Mouse (Mus musculus): ENCODE data around the gene Atf7. TPM values are rescaled to one million over a fixed set of nuclear protein-coding genes. Genes with fewer than 3 reads are reported as not detected.
"Not testable (repeated sequence)": the region's sequence is repeated elsewhere in the genome, so short reads cannot be mapped to it uniquely, and the experiment has no call there.

The Atf7 gene
- polyA plus RNA-seq, 1 experiment from 2014 or later, result 20.4 TPM

DNA sequence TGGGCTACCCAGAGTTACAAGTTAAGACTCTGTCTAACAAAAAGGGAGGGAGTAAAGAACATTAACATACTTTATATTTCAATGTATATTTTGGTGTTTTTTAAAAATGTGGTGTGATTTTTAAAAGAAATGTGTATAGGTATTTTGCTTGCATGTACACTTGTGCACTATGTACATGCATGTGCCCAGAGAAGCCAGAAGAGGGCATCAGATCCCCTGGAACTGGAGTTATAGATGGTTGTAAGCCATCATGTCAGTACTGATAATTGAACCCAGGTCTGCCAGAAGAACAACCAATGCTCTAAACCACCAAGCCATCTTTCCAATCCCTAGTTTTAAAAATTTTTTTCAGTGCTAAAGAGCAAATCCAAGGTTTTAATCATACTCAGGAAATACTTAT, 12.3 kb downstream of the Atf7 start:
- no peak overlapping the region for H3K4me3 ChIP-seq
- H3K27ac ChIP-seq, result no peak overlapping the region
- H3K9me3 ChIP-seq, result no peaks in the 10 kb centered on the region
- no peaks in the 10 kb centered on the region for H3K4me1 ChIP-seq (replicated peaks)
- no peaks in the 10 kb centered on the region for H3K36me3 ChIP-seq
- DNase-seq (ENCODE audit: low spot score), result no peak
- no peaks in the 10 kb centered on the region for H3K27me3 ChIP-seq (ENCODE audit: insufficient read depth, poor library complexity, severe bottlenecking)

- not testable (repeated sequence) for H3K4me3 ChIP-seq
These were observed 16.7 kb downstream of the Atf7 start for GRCm38 (mm10) chr15:102608586-102608985.

GRCm38 (mm10) chr15:102593996-102594656, 31.1 kb downstream of the Atf7 start:
- WGBS, result 86% methylated on average over 8 of the region's 8 CpGs
- no peak overlapping the region for H3K4me3 ChIP-seq

More at GRCm38 (mm10) chr15:102608586-102608985, 16.7 kb downstream of the Atf7 start:
- not testable (repeated sequence) for H3K9me3 ChIP-seq; DNase-seq (ENCODE audit: low spot score); H3K36me3 ChIP-seq; H3K4me1 ChIP-seq (replicated peaks); H3K27me3 ChIP-seq (ENCODE audit: insufficient read depth, poor library complexity, severe bottlenecking); H3K27ac ChIP-seq
- 82% methylated on average over 1 of the region's 1 CpGs for WGBS

DNA sequence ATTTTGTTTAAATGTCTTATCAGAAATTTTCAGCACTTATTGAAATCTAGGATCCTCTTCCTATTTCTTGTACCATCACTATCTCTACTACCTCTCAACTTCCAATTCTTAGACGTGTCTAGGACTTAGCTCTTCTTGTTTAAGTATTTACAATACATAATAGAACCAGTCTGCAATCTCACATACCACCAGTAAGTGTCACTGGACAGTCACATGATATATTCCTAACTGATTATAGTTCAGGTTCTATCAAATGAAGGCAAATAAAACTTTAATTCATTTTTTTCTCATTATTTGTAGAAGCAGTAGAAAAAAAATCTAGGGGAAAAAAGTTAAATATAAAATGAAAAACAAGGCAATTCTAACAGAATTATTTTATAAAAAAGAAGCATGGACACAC, 32.6 kb downstream of the Atf7 start:
- Histone ChIP-seq H3K4me3 (no peak overlapping the region), H3K36me3 (peaks cover 3% of the 10 kb centered on the region), H3K9me3 (no peaks in the 10 kb centered on the region), H3K27me3 (ENCODE audit: insufficient read depth, poor library complexity, severe bottlenecking) (no peaks in the 10 kb centered on the region), H3K27ac (no peak overlapping the region), H3K4me1 (replicated peaks) (no peaks in the 10 kb centered on the region)
- no peak for DNase-seq (ENCODE audit: low spot score)
- WGBS, result 74% methylated on average over 1 of the region's 1 CpGs

More at GRCm38 (mm10) chr15:102593996-102594656, 31.1 kb downstream of the Atf7 start:
- H3K36me3 ChIP-seq, result peaks cover 3% of the 10 kb centered on the region
- H3K4me1 ChIP-seq (replicated peaks), result no peaks in the 10 kb centered on the region
- no peaks in the 10 kb centered on the region for H3K9me3 ChIP-seq
- H3K27me3 ChIP-seq (ENCODE audit: insufficient read depth, poor library complexity, severe bottlenecking), result no peaks in the 10 kb centered on the region
- DNase-seq (ENCODE audit: low spot score), result no peak
- no peak overlapping the region for H3K27ac ChIP-seq

GRCm38 (mm10) chr15:102590567-102590966, 34.7 kb downstream of the Atf7 start:
- Histone ChIP-seq H3K27me3 (ENCODE audit: insufficient read depth, poor library complexity, severe bottlenecking) (no peaks in the 10 kb centered on the region), H3K4me1 (replicated peaks) (no peaks in the 10 kb centered on the region), H3K9me3 (no peaks in the 10 kb centered on the region), H3K36me3 (peaks cover 3% of the 10 kb centered on the region), H3K27ac (no peak overlapping the region), H3K4me3 (no peak overlapping the region)
- DNase-seq (ENCODE audit: low spot score), result no peak
- 91% methylated on average over 1 of the region's 1 CpGs for WGBS

DNA sequence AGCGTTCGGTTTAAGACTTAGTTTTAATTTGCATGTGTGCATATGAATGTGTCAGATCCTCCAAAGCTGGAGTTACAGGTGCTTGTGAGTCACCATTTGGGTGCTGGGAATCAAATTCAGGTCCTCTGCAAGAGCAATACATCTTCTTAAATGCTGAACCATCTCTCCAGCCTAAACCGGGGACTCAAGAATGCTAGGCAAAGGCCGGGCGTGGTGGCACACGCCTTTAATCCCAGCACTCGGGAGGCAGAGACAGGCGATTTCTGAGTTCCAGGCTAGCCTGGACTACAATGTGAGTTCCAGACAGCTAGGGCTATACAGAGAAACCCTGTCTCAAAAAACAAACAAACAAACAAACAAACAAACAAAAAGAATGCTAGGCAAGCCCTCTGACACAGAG, 35.4 kb downstream of the Atf7 start:
- Histone ChIP-seq H3K4me1 (replicated peaks) (no peaks in the 10 kb centered on the region), H3K27me3 (ENCODE audit: insufficient read depth, poor library complexity, severe bottlenecking) (no peaks in the 10 kb centered on the region), H3K9me3 (no peaks in the 10 kb centered on the region), H3K27ac (no peak overlapping the region), H3K36me3 (peaks cover 3% of the 10 kb centered on the region), H3K4me3 (no peak overlapping the region)
- DNase-seq (ENCODE audit: low spot score), result no peak
- WGBS, result 95% methylated on average over 8 of the region's 8 CpGs

DNA sequence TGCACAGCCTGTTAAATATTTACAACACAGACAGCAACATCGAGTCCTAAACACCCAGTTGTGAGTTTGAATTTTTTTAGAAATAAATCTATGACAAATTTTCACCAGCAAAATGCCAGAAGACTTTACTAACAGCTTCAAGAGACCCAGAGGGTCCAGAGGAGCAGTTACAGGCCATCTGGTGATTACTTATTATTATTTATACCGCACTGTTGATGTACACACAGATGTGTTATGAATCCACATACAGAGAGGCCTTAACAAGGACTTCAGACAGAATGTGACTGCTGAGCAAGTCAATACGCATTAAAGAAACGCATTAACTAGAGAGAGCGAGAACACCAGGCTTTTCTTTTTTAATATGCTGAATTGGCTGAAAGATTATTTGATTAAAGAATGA, 39.8 kb downstream of the Atf7 start:
- H3K4me3 ChIP-seq, result no peak overlapping the region
- no peaks in the 10 kb centered on the region for H3K27me3 ChIP-seq (ENCODE audit: insufficient read depth, poor library complexity, severe bottlenecking)
- H3K4me1 ChIP-seq (replicated peaks), result 0 out of 2 replicates have a peak, but pooled peaks cover 9% of the 10 kb centered on the region
- 91% methylated on average over 5 of the region's 5 CpGs for WGBS
- no peak for DNase-seq (ENCODE audit: low spot score)
- H3K9me3 ChIP-seq, result no peaks in the 10 kb centered on the region
- H3K27ac ChIP-seq, result no peak overlapping the region
- H3K36me3 ChIP-seq, result peaks cover 3% of the 10 kb centered on the region

GRCm38 (mm10) chr15:102583708-102584383, 41.4 kb downstream of the Atf7 start:
- Histone ChIP-seq H3K36me3 (no peaks in the 10 kb centered on the region), H3K27me3 (ENCODE audit: insufficient read depth, poor library complexity, severe bottlenecking) (no peaks in the 10 kb centered on the region), H3K4me3 (no peak overlapping the region), H3K27ac (no peak overlapping the region), H3K9me3 (no peaks in the 10 kb centered on the region), H3K4me1 (replicated peaks) (0 out of 2 replicates have a peak, but pooled peaks cover 9% of the 10 kb centered on the region)
- WGBS, result 66% methylated on average over 8 of the region's 8 CpGs
- DNase-seq (ENCODE audit: low spot score), result no peak

GRCm38 (mm10) chr15:102581205-102581604, 44.1 kb downstream of the Atf7 start:
- Histone ChIP-seq H3K9me3 (no peaks in the 10 kb centered on the region), H3K27me3 (ENCODE audit: insufficient read depth, poor library complexity, severe bottlenecking) (no peaks in the 10 kb centered on the region), H3K27ac (no peak overlapping the region), H3K36me3 (no peaks in the 10 kb centered on the region), H3K4me3 (no peak overlapping the region), H3K4me1 (replicated peaks) (peaks cover 13% of the 10 kb centered on the region; the same call in 1 of the 2 replicates)
- DNase-seq (ENCODE audit: low spot score), result no peak
- WGBS, result 91% methylated on average over 1 of the region's 1 CpGs

GRCm38 (mm10) chr15:102578351-102578750, 46.9 kb downstream of the Atf7 start:
- H3K4me1 ChIP-seq (replicated peaks), result peaks cover 4% of the 10 kb centered on the region; the same call in 1 of the 2 replicates
- H3K9me3 ChIP-seq, result no peaks in the 10 kb centered on the region
- no peak overlapping the region for H3K4me3 ChIP-seq
- H3K27ac ChIP-seq, result no peak overlapping the region
- H3K36me3 ChIP-seq, result no peaks in the 10 kb centered on the region
- no peak for DNase-seq (ENCODE audit: low spot score)
- WGBS, result 88% methylated on average over 2 of the region's 2 CpGs
- no peaks in the 10 kb centered on the region for H3K27me3 ChIP-seq (ENCODE audit: insufficient read depth, poor library complexity, severe bottlenecking)

DNA sequence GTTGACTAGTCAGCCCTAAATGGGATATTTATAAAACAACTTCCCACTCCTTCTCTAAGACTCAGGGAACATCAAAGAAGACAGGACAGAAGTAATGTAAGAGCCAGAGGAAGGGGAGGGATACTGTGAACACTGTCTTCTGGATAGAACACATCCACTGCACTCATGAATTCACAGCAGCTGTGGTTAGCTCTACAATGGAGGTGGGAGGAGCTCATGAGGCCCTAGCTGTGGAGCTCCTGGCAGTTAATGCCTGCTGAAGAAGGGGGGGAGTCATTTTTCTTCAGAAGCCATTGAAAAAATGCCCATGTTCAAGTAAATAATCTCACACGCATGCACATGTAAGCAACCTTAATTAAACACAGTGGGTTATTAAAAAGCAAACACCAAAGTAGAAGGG, 48.3 kb downstream of the Atf7 start:
- Histone ChIP-seq H3K4me3 (no peak overlapping the region), H3K27me3 (ENCODE audit: insufficient read depth, poor library complexity, severe bottlenecking) (no peaks in the 10 kb centered on the region), H3K4me1 (replicated peaks) (peaks cover 4% of the 10 kb centered on the region; the same call in 1 of the 2 replicates), H3K9me3 (no peaks in the 10 kb centered on the region), H3K27ac (no peak overlapping the region), H3K36me3 (no peaks in the 10 kb centered on the region)
- DNase-seq (ENCODE audit: low spot score), result no peak
- WGBS, result 92% methylated on average over 1 of the region's 1 CpGs

GRCm38 (mm10) chr15:102572081-102572480, 53.2 kb downstream of the Atf7 start:
- 80% methylated on average over 3 of the region's 3 CpGs for WGBS
- Histone ChIP-seq H3K27ac (no peak overlapping the region), H3K27me3 (ENCODE audit: insufficient read depth, poor library complexity, severe bottlenecking) (no peaks in the 10 kb centered on the region), H3K9me3 (no peaks in the 10 kb centered on the region), H3K36me3 (no peaks in the 10 kb centered on the region), H3K4me3 (no peak overlapping the region), H3K4me1 (replicated peaks) (peaks cover 3% of the 10 kb centered on the region; the same call in 1 of the 2 replicates)
- DNase-seq (ENCODE audit: low spot score), result no peak

DNA sequence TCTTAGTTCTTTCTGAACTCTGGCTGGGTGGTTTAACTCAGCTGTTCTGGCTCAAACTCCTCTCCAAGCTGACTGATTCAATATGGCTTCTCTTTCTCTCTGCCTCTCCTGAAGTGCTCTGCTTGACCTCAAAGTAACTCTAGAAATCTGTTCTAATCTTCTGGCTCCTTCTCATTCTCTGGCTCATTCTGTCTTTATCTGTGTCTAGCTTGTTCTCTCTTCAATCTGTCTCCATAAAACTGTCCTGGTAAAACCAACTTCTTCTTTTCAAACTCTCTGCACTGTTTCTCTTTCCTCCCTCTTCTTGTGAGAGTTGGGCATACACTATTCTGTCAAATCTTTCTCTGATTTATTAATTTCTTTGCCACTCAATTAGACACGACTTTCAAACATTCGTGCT, 57.4 kb downstream of the Atf7 start:
- Histone ChIP-seq H3K27ac (no peak overlapping the region), H3K9me3 (no peaks in the 10 kb centered on the region), H3K4me1 (replicated peaks) (no peaks in the 10 kb centered on the region), H3K36me3 (0 out of 2 replicates have a peak, but pooled peaks cover 5% of the 10 kb centered on the region), H3K27me3 (ENCODE audit: insufficient read depth, poor library complexity, severe bottlenecking) (no peaks in the 10 kb centered on the region), H3K4me3 (no peak overlapping the region)
- WGBS, result 86% methylated on average over 2 of the region's 2 CpGs
- DNase-seq (ENCODE audit: low spot score), result no peak
